Mouse (Mus musculus): ENCODE measurements around the gene Arid2.
"Not testable (repeated sequence)": the region's sequence is repeated elsewhere in the genome, so short reads cannot be mapped to it uniquely, and the experiment has no call there.

Gene Arid2

DNA sequence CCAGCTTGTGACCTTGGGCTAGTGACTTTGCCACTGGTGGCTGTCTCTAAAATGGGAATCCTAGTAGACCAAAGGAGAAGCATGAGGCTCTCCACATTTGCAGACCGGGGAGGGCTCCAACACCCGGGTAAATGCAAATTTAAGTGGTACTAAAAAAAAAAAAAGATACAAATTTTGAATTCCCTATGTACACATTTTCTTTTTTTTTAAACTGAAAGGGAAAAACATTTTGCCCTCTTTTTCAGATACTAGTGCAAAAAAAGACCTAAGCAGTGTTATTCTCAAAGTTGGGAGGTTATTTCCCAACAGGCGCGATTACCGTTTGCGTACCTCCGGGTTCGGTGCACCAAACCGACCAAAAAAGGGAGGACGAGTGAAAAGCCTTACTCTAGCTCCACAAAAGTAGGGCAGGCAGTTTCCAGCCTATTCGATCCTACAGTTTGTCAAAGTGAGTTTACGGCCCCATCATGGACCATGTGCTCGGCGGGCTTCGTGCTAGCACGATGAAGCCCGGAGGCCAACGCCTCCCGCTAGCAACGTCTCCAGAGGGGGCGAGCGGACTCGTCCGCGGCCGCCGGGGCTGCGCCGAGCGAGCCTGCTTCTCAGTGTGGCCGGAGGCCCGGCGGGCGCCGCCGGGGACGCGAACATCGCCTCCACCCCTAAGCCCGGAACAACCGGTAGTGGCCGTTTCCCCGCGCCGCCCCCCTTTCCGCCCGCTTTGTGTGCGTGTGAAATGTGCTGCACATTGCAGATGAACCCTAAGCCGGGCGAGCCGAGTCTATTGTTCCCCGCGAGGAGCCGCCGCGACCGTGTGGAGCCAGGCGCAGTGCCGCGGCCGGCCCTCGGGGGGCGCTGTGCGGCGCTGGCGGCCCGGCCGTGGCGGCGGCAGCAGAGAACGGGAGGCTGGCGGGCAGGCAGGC, 1.0 kb upstream of the Arid2 start:
- peak; percentile 67 for DNase-seq (ENCODE audit: low read depth)

DNA sequence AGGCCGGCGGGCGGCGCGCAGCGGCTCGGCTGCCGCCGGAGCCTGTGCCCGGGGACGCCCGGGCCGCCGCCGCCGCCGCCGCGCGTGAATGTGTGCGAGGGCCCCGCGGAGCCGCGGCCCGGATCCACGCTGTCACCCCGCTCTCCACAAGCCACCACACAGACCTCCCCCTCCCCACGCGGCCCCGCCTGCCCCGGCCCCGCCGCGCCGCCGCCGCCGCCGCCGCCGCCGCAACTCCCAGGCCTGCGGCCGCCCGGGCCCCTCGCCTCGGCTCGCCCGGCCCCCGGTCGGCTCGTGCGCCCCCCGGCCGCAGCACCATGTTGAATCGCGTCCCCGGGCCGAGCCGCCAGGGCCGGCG, 404 bp upstream of the Arid2 start:
- no peak for DNase-seq (ENCODE audit: low read depth)

DNA sequence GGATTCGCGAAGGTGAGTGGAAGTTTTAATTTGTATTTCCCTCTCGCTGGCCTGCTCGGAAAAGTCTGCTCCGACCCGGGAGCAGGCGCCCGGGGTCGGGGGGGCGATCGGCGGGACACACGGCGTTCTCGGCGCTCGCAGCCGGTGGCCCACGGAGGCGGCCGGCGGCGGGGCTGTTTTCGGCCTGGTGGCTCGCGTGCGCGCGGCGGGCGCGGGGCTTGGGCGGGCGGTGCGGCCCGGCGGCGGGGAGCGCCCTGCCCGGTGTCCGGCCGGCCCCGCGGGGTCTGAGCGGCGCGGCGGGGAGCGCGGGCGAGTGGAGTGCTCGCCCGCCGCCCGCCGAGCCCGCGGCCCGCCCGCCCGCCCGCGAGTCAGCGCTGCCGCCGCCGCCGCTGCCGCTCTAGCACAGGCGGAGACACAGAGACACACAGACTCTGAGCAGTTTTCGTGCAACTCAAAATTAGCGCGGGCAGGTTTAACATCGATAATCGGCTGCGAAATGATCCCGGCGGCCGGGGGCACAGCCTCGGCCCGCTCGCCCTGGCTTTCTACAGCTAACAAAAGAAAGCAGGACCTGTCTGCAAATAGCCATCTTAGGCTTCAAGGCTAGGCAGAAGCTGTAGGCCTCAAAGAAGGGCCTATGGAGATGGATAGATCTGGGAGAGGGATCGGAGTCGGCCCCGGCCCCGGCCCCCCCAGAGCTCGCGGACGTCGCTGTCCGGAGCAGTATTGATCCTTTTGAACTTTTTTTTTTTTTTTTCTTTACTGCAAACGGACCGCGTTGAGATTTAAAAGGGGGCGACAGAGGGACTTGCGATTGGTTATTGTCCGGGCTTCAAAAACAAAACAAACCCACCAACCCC, 888 bp downstream of the Arid2 start:
- no peak for DNase-seq (ENCODE audit: low read depth)

DNA sequence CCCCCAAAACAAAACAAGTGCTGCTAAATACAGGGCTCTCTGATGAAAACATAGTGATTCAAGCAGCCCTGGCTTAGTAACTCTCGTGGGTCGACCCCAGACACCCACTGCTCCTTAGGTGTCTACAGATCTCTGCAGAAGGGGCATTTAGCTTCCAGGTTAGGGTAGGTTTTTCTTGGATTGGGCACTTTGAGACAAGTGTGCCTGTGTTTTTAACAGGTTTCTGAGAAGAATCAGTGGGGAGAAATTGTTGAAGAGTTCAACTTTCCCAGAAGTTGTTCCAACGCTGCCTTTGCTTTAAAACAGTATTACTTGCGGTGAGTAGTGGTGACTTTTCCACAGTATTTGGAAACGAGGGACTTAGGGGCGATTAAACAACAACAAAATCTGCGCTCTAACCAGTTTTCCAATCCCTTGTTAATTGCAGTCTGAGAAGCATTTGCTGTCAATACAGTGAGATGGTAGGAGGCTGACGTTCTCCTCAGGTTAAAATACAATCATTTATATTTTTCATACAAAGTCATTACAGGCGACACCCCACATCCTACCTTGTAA, 1.6 kb downstream of the Arid2 start:
- DNase-seq (ENCODE audit: low read depth) = no peak

DNA sequence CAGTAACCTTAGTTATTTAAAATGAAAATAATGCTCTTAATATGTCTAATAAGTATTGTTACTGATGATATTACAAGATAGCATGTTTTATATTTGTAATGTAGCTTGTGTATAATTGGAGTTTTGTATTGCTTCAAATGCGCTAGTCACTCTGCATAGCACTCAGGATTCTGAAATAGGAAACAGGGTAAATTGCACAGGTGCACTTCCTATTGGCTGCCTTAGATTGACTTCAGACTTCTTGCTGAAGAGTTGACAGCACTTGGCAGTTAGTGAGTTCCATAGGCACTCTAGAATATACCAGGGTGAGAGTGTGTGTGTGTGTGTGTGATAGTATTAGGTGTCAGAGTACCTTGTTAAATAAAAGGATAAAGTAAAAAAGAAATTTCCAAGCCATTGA, 2.7 kb downstream of the Arid2 start:
- no peak for DNase-seq (ENCODE audit: low read depth)

DNA sequence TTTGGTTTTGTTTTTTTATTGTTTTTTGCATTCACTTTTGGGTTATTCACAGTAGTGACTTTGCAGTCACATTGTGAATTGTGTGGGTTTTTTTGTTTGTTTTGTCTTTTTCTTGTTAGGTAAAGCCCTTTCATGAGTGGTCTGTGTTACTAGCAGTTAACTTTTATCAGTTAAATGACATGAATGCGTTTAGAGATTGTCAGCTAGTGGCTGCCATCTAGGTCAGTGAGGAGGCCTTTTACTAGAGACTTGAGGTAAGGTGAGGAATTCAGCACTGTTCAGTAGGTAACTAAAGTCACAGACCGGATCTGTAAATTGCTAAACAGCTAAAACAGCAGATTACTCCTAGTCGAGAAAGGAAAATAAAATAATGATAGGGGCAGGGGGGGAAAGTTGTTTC, 6.1 kb downstream of the Arid2 start:
- no peak for DNase-seq (ENCODE audit: low read depth)

DNA sequence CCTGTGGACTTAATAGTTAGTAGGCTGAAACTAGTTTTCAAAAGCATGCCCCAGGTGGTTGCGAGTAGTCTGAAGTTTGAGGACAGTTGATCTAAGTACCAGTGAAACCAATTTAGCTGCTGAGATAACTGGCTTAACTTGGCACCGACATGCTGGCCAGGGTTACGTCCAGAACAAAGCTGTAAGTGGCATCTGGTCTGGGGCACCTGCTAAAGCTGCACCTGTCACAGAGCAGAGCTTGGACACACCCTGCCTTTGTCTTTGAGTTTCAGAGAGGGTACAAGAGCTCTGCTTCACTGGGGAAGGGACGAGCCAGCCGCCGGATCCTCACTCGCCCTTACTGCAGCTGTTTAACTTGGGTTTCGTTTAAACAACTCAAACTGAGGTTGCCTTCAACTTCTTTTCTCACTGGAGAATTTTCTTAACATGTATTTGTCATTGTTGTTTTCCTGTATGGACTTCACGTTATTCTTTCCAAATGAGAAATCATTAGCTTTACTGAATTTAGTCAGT, 9.8 kb downstream of the Arid2 start:
- DNase-seq (ENCODE audit: low read depth) = no peak

DNA sequence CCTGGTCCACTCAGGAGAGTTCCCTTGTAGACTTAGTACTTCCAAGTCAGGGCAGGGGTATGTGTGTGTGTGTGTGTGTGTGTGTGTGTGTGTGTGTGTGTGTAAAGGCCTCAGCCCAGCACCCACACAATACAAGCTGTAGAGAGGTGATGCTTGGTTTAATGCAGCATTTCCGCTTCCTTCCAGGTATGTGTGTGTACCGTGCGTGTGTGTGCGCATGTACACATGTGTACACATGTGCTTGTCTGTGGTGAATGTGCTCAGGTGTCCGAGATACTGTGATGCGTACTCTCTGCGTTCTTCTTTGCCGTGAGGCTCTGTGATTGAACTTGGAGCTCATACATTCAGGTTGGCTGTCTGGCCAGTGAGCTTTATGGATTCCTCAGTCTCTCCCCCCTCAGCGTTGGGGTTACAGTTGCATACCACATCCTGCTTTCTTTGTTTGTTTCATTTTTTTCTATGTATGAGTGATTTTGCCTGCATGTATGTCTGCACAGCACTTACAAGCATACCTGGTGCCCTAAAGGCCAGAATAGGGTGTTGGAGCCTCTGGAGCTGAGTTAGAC, 10.4 kb downstream of the Arid2 start:
- no peak for DNase-seq (ENCODE audit: low read depth)

DNA sequence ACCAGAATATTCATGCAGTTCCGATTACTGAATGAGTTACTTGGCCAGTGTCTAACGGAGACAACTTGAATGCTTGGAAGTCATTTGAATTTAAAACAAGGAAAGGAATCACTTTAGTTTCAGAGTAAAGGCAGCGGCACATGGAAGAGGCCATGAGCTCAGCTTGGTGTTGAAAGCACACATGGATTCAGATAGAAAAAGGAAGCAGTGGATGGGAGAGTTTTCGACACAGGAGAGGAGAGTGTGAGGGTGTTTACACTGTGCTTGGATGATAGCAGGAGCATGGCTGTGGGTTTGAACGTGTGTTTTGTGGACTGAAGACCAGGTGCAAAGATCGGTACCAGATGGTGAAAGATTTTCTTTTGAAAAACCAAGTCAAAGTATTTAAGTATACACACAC, 22.0 kb downstream of the Arid2 start:
- no peak for DNase-seq (ENCODE audit: low read depth)

DNA sequence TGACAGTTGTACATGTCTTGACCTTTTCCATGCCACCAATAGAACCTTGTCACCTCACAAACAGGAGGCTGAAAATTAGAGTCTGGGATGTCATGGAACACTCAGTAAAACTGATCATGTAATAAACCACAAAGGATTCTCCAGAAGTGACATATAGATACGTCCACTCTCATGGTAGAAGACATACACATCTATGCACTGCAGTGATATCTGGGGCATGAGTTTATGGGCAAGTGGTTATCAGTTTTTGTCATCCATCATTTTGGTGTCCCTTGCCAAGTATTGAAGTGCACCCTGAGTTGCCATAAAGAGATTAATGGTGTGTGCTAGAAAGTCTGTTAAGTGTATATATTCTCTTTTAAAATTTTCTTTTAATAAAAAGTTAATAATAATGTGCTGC, 25.6 kb downstream of the Arid2 start:
- no peak for DNase-seq (ENCODE audit: low read depth)

DNA sequence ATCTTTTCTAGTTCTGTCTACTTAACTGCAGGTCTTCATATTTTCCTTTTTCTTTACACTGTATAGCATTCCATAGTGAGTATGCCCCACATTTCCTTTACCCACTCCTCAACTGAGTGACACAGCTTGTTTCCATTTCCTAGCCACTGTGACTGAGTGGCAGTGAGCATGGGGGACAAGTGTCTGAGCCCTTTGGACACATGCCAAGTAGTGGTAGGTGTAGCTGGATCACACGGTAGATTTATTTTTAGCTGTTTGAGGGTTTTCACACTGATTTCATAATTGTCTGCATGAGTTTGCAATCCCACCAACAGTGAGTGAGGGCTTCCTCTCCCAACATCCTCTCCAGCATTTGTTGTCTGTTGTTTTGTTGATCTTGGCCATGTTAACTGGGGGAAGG, 28.3 kb downstream of the Arid2 start:
- DNase-seq (ENCODE audit: low read depth) = no peak

DNA sequence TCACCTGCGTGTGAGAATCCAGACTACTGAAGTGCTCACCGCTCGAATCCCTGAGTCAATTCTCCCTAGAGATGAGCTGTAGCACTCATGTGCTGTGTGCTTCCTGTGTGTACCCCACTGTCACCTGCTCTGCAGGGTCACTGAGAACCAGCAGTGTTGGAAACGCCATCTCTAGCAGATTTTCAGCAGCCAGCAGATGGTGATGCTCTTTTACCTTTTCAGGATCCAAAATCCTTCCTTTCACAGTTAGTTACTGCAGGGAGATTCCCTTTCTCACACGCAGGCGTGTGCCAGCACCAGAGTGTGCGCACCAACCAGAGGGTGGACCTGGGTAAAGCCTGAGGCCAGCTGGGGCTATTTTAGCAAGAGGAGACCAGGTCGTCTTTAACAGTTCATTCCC, 32.0 kb downstream of the Arid2 start:
- no peak for DNase-seq (ENCODE audit: low read depth)

DNA sequence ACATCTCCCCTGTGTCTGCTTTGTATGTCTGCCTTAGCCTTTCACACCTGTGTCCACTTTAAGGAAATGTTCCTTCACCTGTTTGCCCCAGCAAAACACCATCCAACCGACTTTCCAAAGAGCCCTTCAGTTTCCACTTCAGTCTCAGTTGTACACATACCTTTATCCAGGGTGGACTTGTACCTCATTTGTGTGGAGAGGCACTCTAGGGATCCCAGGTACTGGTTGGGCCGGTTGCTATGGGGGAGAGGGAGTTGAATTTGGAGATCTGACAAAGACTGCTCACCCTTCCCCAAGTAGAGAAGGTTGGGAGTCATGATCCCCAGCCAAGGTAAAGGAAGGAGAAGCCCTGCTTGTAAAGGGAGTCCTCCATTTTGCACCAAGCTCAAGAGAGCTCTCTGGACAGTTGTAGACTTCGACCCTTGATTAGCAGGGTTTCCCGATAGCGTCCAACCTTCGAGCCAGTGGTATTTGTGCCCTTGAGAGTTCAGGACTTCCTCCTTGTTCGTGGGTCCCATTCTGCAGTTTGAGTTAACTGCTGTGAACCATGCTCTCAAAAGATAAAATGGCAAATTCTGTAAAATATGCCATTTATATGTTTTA, 38.5 kb downstream of the Arid2 start:
- DNase-seq (ENCODE audit: low read depth) = no peak

DNA sequence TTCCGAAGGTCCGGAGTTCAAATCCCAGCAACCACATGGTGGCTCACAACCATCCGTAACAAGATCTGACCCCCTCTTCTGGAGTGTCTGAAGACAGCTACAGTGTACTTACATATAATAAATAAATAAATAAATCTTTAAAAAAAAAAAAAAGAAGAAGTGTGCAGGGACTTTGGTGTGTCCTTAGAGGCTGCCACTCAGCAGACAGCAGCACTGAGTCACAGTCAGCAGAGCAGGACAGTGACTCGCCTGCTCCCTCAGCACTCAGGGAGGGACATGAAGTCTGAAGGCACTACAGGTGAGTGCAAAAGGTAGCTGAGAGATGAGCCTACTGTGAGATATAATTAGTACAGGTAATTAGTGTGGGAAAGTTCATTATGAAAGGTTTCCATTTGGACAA, 41.4 kb downstream of the Arid2 start:
- not testable (repeated sequence) for DNase-seq (ENCODE audit: low read depth)

DNA sequence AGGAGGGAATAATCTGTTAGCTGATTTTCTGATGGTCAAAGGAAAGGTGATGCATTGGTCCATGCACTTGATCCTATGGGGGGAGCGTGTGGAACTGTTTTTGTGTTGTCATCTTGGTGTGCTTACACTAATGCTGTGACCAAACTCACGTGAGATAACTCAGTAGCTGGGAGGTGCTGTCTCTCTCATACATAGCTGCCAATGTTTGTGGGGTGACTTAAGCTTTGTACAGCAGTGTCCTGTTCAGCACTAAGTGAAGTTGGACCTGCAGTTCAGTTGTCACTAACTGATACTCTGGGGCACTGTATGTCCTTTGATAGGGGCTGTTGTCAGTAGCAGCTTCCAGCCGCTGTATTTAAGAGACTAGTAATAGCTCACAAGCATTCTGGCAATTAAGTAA, 43.2 kb downstream of the Arid2 start:
- DNase-seq (ENCODE audit: low read depth) = no peak

DNA sequence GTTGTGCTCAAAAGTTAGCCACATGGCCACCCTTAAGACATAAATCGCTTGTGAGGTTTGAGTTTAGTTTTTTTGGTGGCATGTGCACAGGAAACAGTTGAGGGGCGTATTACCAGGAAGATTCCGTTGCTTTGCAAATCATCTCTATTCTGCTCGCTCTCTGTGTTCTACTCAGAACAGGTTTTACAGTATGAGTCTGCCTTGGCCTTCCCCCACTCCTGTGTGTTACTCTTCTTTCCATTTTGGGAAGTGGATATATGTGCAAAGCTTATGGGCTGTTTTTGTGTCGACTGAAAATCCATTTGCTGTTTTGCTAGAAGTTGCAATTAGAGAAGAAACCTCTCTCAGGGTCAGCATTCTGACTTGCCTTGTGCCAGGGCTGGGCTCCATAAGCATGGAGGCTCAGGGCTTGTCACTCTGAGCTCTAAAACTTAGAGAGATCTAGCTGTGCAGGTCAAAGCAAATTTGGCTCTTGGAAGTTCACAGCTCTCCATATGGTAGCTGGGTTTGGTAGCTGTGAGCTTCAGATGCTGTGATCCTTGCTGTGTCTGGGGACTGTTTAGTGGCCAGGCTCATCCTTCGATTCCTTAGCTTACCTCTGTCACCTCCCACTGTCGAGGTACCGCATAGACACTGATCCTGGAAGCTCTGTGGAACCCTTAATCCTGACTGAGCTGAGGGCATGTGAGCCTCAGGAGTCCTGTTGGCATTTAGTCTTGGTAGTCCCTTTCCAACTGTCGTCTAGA, 45.3 kb downstream of the Arid2 start:
- no peak for DNase-seq (ENCODE audit: low read depth)

DNA sequence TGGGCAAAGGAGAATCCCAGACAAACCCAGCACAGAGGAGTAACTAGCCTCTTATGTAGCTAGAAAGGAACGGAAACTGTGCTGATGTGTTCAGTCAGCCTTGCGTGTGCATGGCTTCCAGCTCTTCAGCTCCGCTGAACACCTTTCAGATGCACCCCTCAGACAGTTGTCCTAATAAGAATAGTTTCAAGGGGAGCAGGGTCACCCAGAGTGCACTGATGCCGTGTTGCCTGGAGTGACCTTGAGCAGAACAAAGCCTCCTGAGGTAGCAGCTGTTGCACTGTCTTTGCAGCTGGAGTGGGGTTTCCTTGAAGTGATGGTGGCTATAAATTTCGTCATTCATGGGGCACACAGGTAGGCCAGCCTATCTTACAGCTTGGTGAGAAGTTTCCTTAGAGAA, 46.0 kb downstream of the Arid2 start:
- no peak for DNase-seq (ENCODE audit: low read depth)

DNA sequence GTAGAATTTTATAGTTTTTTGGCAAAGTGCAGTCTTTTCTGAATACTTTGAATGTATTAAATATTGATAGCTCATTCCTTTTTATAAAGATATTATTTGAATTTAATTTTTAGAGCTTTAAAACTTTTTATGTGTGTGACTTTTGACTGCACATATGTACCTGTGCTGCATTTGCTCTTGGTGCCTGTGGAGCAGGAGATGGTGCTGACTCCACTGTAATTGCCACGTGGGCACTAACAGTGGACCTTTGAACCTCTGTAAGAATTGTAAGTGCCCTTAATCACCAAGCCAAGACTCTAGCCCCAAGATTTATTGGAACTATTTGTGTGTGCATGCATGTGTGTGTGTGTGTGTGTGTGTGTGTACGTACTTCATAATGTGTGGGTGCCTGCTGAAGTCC, 53.6 kb downstream of the Arid2 start:
- DNase-seq (ENCODE audit: low read depth) = no peak

DNA sequence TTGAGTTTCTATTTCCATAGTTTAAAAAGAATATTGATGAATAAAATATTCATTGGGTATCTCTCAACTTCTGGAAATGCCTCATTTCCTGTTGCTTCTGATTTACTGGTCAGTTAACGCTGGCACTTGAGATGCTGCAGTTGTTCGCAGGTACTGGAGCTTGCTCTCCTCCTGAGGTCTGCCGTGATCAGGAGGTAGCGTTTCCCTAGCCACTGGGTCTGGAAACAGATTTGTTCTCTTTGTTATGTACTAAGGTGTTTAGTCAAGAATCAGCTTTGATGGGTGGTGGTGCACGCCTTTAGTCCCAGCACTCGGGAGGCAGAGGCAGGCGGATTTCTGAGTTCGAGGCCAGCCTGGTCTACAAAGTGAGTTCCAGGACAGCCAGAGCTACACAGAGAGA, 54.8 kb downstream of the Arid2 start:
- DNase-seq (ENCODE audit: low read depth) = no peak

DNA sequence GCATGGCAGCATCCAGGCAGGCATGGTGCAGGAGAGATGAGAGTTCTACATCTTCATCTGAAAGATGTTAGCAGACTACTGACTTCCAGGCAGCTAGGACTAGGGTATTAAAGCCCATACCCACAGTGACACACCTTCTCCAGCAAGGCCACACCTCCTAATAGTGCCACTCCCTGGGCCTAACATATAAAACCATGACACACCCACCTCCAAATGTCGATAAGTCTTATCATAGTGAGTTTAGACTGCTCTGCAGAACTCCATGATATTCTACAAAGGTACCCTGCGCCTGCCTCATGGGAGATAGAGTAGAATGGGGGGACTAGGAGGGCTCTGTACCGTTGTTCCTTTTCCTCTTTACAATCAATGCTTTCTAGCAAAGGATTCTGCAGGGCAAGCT, 55.6 kb downstream of the Arid2 start:
- DNase-seq (ENCODE audit: low read depth) = no peak

DNA sequence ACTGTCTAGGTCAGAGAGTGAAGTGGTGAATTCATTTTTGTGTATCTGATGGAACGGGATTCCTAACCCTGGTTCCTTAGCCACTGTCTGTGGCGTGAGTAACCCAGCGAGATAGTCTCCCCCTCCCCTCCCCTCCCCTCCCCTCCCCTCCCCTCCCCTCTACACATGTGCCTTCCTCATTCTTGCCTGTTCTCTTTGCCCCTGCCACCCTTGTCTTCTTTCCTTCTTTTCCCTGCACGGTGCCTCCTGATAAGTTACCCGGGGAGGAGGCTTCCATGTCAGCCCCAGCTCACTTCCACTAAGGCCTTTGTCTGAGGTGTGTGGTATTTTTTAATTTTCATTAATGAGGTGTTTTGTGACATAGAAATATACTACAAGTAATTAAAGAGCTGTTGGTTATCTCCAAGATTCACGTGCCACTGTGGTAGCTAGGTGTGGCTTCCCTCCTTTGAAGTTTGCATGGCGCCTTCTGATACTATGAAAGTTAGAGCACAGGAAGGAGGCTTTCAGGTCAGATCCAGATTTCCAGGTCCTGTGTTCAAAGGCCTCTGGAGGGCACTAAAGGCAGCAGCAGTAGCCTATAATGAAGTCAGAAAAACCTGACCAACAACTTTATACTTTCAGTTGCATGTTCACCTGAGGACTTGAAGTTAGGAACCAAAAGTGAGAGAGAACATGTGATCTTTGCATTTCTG, 57.4 kb downstream of the Arid2 start:
- DNase-seq (ENCODE audit: low read depth) = no peak

All from fibroblast of lung, adult 2 months (primary cell).